Mouse (Mus musculus) megakaryocyte, embryonic 14.5 days (primary cell): Measurements from ENCODE around the gene Fcrla.

Experiments
- FLI1 ChIP-seq: IDR thresholded peaks from 2 replicates; pipeline ENCODE4 v1.6.1; 2012; ENCODE audit warnings: low read length, inconsistent platforms, mixed read lengths
- GATA1 ChIP-seq: IDR thresholded peaks from 3 replicates; pipeline ENCODE4 v1.6.1; 2012; ENCODE audit warnings: mixed read lengths, low read length, inconsistent platforms, borderline replicate concordance

GRCm38 (mm10) chr1:170933940-170934339 is 6.6 kb upstream of the Fcrla start:
- no peak for TF ChIP-seq GATA1
- no peak for TF ChIP-seq FLI1
